Mouse (Mus musculus): ENCODE results near the gene Eif4ebp2. TPM values are rescaled to one million over a fixed set of nuclear protein-coding genes. Genes with fewer than 3 reads are reported as not detected.
A peak's percentile ranks its signal among the peaks of the same experiment; 100 is the strongest.

The Eif4ebp2 gene
- polyA plus RNA-seq, 1 experiment from 2014 or later: 52.8 TPM

- peaks cover 8% of the 10 kb centered on the region for H3K36me3 ChIP-seq (ENCODE audit: control insufficient read depth, insufficient read depth, low read length)
- H3K4me2 ChIP-seq (replicated peaks; ENCODE audit: low read depth, low read length): peak overlapping the region; percentile 85
- no peaks in the 10 kb centered on the region for H3K27me3 ChIP-seq (ENCODE audit: control insufficient read depth, insufficient read depth, low read length)
- H3K9me3 ChIP-seq (ENCODE audit: control insufficient read depth, low read depth, low read length): no peaks in the 10 kb centered on the region
- ATAC-seq (ENCODE audit: insufficient number of reproducible peaks, insufficient read depth, low FRiP score, low read depth): no peak
- H3K27ac ChIP-seq (ENCODE audit: low read length): peak overlapping the region; percentile 82; the same call in 1 of the 2 replicates
- H3K9ac ChIP-seq (replicated peaks; ENCODE audit: low read depth, low read length): peak overlapping the region; percentile 96
- H3K4me1 ChIP-seq (ENCODE audit: control insufficient read depth, insufficient read depth, low read length): peaks cover 7% of the 10 kb centered on the region; the same call in 1 of the 2 replicates
- WGBS: 3% methylated on average over 8 of the region's 8 CpGs
- H3K4me3 ChIP-seq (ENCODE audit: low read depth, low read length): peak overlapping the region; percentile 99
Observed at GRCm38 (mm10) chr10:61451463-61451930, 964 bp downstream of the Eif4ebp2 start.

GRCm38 (mm10) chr10:61448834-61449233, 3.6 kb downstream of the Eif4ebp2 start:
- H3K27ac ChIP-seq (ENCODE audit: low read length): no peak overlapping the region
- no peaks in the 10 kb centered on the region for H3K9me3 ChIP-seq (ENCODE audit: control insufficient read depth, low read depth, low read length)
- no peak overlapping the region for H3K4me3 ChIP-seq (ENCODE audit: low read depth, low read length)
- H3K36me3 ChIP-seq (ENCODE audit: control insufficient read depth, insufficient read depth, low read length): peaks cover 8% of the 10 kb centered on the region
- H3K4me2 ChIP-seq (replicated peaks; ENCODE audit: low read depth, low read length): no peak overlapping the region
- no peak overlapping the region for H3K9ac ChIP-seq (replicated peaks; ENCODE audit: low read depth, low read length)
- WGBS: 76% methylated on average over 3 of the region's 3 CpGs
- ATAC-seq (ENCODE audit: insufficient number of reproducible peaks, insufficient read depth, low FRiP score, low read depth): no peak
- no peaks in the 10 kb centered on the region for H3K27me3 ChIP-seq (ENCODE audit: control insufficient read depth, insufficient read depth, low read length)
- peaks cover 16% of the 10 kb centered on the region for H3K4me1 ChIP-seq (ENCODE audit: control insufficient read depth, insufficient read depth, low read length)

- Histone ChIP-seq H3K27me3 (ENCODE audit: control insufficient read depth, insufficient read depth, low read length) (no peaks in the 10 kb centered on the region), H3K9me3 (ENCODE audit: control insufficient read depth, low read depth, low read length) (no peaks in the 10 kb centered on the region), H3K36me3 (ENCODE audit: control insufficient read depth, insufficient read depth, low read length) (peaks cover 8% of the 10 kb centered on the region), H3K4me3 (ENCODE audit: low read depth, low read length) (no peak overlapping the region), H3K9ac (replicated peaks; ENCODE audit: low read depth, low read length) (no peak overlapping the region), H3K4me2 (replicated peaks; ENCODE audit: low read depth, low read length) (no peak overlapping the region), H3K27ac (ENCODE audit: low read length) (no peak overlapping the region), H3K4me1 (ENCODE audit: control insufficient read depth, insufficient read depth, low read length) (peaks cover 22% of the 10 kb centered on the region)
- ATAC-seq (ENCODE audit: insufficient number of reproducible peaks, insufficient read depth, low FRiP score, low read depth): no peak
- WGBS: 84% methylated on average over 10 of the region's 10 CpGs
Observed at GRCm38 (mm10) chr10:61447581-61448353, 4.7 kb downstream of the Eif4ebp2 start.

- H3K9me3 ChIP-seq (ENCODE audit: control insufficient read depth, low read depth, low read length): no peaks in the 10 kb centered on the region
- ATAC-seq (ENCODE audit: insufficient number of reproducible peaks, insufficient read depth, low FRiP score, low read depth): no peak
- H3K4me3 ChIP-seq (ENCODE audit: low read depth, low read length): no peak overlapping the region
- no peak overlapping the region for H3K4me2 ChIP-seq (replicated peaks; ENCODE audit: low read depth, low read length)
- H3K27me3 ChIP-seq (ENCODE audit: control insufficient read depth, insufficient read depth, low read length): no peaks in the 10 kb centered on the region
- H3K4me1 ChIP-seq (ENCODE audit: control insufficient read depth, insufficient read depth, low read length): peaks cover 19% of the 10 kb centered on the region
- H3K27ac ChIP-seq (ENCODE audit: low read length): no peak overlapping the region
- no peak overlapping the region for H3K9ac ChIP-seq (replicated peaks; ENCODE audit: low read depth, low read length)
- peaks cover 8% of the 10 kb centered on the region for H3K36me3 ChIP-seq (ENCODE audit: control insufficient read depth, insufficient read depth, low read length)
- 77% methylated on average over 3 of the region's 3 CpGs for WGBS
Observed at GRCm38 (mm10) chr10:61445016-61445415, 7.4 kb downstream of the Eif4ebp2 start.

- Histone ChIP-seq H3K36me3 (ENCODE audit: control insufficient read depth, insufficient read depth, low read length) (peaks cover 8% of the 10 kb centered on the region), H3K9me3 (ENCODE audit: control insufficient read depth, low read depth, low read length) (no peaks in the 10 kb centered on the region), H3K27me3 (ENCODE audit: control insufficient read depth, insufficient read depth, low read length) (no peaks in the 10 kb centered on the region), H3K27ac (ENCODE audit: low read length) (no peak overlapping the region), H3K9ac (replicated peaks; ENCODE audit: low read depth, low read length) (no peak overlapping the region), H3K4me1 (ENCODE audit: control insufficient read depth, insufficient read depth, low read length) (peaks cover 15% of the 10 kb centered on the region), H3K4me3 (ENCODE audit: low read depth, low read length) (no peak overlapping the region), H3K4me2 (replicated peaks; ENCODE audit: low read depth, low read length) (no peak overlapping the region)
- 70% methylated on average over 1 of the region's 1 CpGs for whole genome bisulfite sequencing
- ATAC-seq (ENCODE audit: insufficient number of reproducible peaks, insufficient read depth, low FRiP score, low read depth): no peak
Observed at GRCm38 (mm10) chr10:61443876-61444275, 8.6 kb downstream of the Eif4ebp2 start.

- Histone ChIP-seq H3K4me3 (ENCODE audit: low read depth, low read length) (no peak overlapping the region), H3K36me3 (ENCODE audit: control insufficient read depth, insufficient read depth, low read length) (peaks cover 8% of the 10 kb centered on the region), H3K9ac (replicated peaks; ENCODE audit: low read depth, low read length) (no peak overlapping the region), H3K27ac (ENCODE audit: low read length) (no peak overlapping the region), H3K9me3 (ENCODE audit: control insufficient read depth, low read depth, low read length) (no peaks in the 10 kb centered on the region), H3K4me1 (ENCODE audit: control insufficient read depth, insufficient read depth, low read length) (peaks cover 15% of the 10 kb centered on the region), H3K27me3 (ENCODE audit: control insufficient read depth, insufficient read depth, low read length) (no peaks in the 10 kb centered on the region), H3K4me2 (replicated peaks; ENCODE audit: low read depth, low read length) (no peak overlapping the region)
- ATAC-seq (ENCODE audit: insufficient number of reproducible peaks, insufficient read depth, low FRiP score, low read depth): no peak
- 42% methylated on average over 6 of the region's 6 CpGs for whole genome bisulfite sequencing
Observed at GRCm38 (mm10) chr10:61443456-61443855, 9.0 kb downstream of the Eif4ebp2 start.

- WGBS: 89% methylated on average over 7 of the region's 7 CpGs
- no peak overlapping the region for H3K27ac ChIP-seq (ENCODE audit: low read length)
Observed at GRCm38 (mm10) chr10:61440202-61440800, 12.2 kb downstream of the Eif4ebp2 start.

GRCm38 (mm10) chr10:61431375-61431774, 21.1 kb downstream of the Eif4ebp2 start:
- no peaks in the 10 kb centered on the region for H3K27me3 ChIP-seq (ENCODE audit: control insufficient read depth, insufficient read depth, low read length)
- no peaks in the 10 kb centered on the region for H3K4me1 ChIP-seq (ENCODE audit: control insufficient read depth, insufficient read depth, low read length)
- H3K9ac ChIP-seq (replicated peaks; ENCODE audit: low read depth, low read length): no peak overlapping the region
- no peak overlapping the region for H3K27ac ChIP-seq (ENCODE audit: low read length)
- WGBS: 90% methylated on average over 9 of the region's 9 CpGs
- ATAC-seq (ENCODE audit: insufficient number of reproducible peaks, insufficient read depth, low FRiP score, low read depth): no peak
- no peak overlapping the region for H3K4me2 ChIP-seq (replicated peaks; ENCODE audit: low read depth, low read length)
- peaks cover 39% of the 10 kb centered on the region for H3K36me3 ChIP-seq (ENCODE audit: control insufficient read depth, insufficient read depth, low read length)
- no peaks in the 10 kb centered on the region for H3K9me3 ChIP-seq (ENCODE audit: control insufficient read depth, low read depth, low read length)
- no peak overlapping the region for H3K4me3 ChIP-seq (ENCODE audit: low read depth, low read length)

More at GRCm38 (mm10) chr10:61440202-61440800, 12.2 kb downstream of the Eif4ebp2 start:
- Histone ChIP-seq H3K4me2 (replicated peaks; ENCODE audit: low read depth, low read length) (no peak overlapping the region), H3K27me3 (ENCODE audit: control insufficient read depth, insufficient read depth, low read length) (no peaks in the 10 kb centered on the region), H3K4me3 (ENCODE audit: low read depth, low read length) (no peak overlapping the region), H3K9me3 (ENCODE audit: control insufficient read depth, low read depth, low read length) (no peaks in the 10 kb centered on the region), H3K36me3 (ENCODE audit: control insufficient read depth, insufficient read depth, low read length) (peaks cover under 1% of the 10 kb centered on the region; the same call in 1 of the 2 replicates), H3K9ac (replicated peaks; ENCODE audit: low read depth, low read length) (no peak overlapping the region), H3K4me1 (ENCODE audit: control insufficient read depth, insufficient read depth, low read length) (peaks cover 12% of the 10 kb centered on the region)
- no peak for ATAC-seq (ENCODE audit: insufficient number of reproducible peaks, insufficient read depth, low FRiP score, low read depth)

Data from stomach, embryonic 14.5 days (tissue).